8 mouse cellular contexts compared by ENCODE assay signal in the genomic region with DNA sequence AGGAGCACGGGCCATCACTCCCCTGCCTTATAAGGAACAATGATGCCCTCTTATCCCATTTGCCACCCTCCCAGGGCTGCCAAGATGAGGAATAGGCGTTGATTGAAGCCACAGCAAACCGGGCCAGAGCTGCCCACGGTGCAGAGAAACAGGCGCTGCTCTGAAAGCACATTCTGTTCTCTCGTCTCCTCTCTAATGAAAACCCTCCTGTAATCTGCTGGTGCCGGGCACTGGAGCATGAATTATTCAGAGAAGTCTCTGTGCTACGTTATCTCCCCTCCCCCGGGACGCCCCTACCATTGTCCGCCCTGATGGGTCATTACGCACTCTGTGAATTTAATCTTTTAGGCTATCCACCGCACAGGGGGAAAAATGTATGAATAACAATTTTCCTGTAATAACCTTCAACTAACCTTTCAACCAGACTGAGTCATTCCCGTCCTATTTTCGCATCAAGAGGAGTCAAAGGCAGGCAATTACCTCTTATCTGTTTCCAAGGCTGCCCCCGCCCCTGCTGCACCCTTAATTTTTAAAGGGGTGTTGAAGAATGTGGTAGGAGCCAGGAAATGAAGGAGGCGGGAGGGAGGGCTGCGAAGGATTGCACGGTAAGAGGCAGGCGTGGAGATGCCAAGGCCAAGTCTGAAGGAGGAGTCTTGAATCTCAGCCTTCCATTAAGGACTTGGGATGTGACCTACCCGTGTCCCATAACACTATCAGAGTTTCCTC.
DNase-seq lines count a peak whose midpoint lies in the region; ATAC-seq lines count a peak whose summit lies in the region.

No protein-coding gene starts in this region.

- intact Hi-C loops in left cerebral cortex, postnatal 14 days (cut with DNase I): loop anchor here (5.0 kb wide), 1 partner anchor 201 kb away; the partner anchor contains the start of gene Tle3

- ATAC-seq in granulocyte monocyte progenitor cell, adult 5-6 weeks (replicated peaks; ENCODE audit: poor library complexity, severe bottlenecking): no peak

- peak; percentile 16 for DNase-seq in WW6 (ENCODE audit: low read depth, low spot score)
- peak; percentile 95 for DNase-seq in brain, adult 2 months (ENCODE audit: low read depth, low spot score)
- peak; percentile 70 to 77 for DNase-seq in frontal cortex, postnatal 36 days (ENCODE audit: low spot score in 2 of 2)
- DNase-seq in left cerebral cortex, postnatal 14 days (ENCODE audit: low spot score in 2 of 2): peak; percentile 72 to 89
- DNase-seq in right cerebral cortex, postnatal 14 days: peak; percentile 42
- no peak for DNase-seq in urinary bladder, postnatal 10 days (ENCODE audit: low spot score)
- DNase-seq in gastrocnemius, postnatal 25 days: no peak

Comparison
In these comparisons a context has a peak if more than half of its experiments do, and no peak if none do; other contexts are left out.
1. DNase-seq: peak in WW6 (single experiment), brain, adult 2 months (single experiment), frontal cortex, postnatal 36 days (2 of 2), left cerebral cortex, postnatal 14 days (2 of 2) and right cerebral cortex, postnatal 14 days (single experiment); none in urinary bladder, postnatal 10 days (single experiment) and gastrocnemius, postnatal 25 days (single experiment).